Mouse (Mus musculus) gastrocnemius, adult 18-20 months (tissue): ENCODE measurements around the gene N4bp2l1. TPM values are rescaled to one million over a fixed set of nuclear protein-coding genes. Genes with fewer than 3 reads are reported as not detected.
A peak's percentile ranks its signal among the peaks of the same experiment; 100 is the strongest.

Experiments used
- DNase-seq: peaks from one replicate; pipeline ENCODE4 v3.0.0; 2021; ENCODE audit warnings: low spot score
- total RNA-seq, 2 experiments: library from RNA; stranded (reverse); gene quantifications; 2 replicates each; pipeline ENCODE4 v1.2.3; 2021

N4bp2l1 gene
- total RNA-seq, 2 experiments from 2014 or later, result 2.5 to 3.3 TPM

- DNase-seq, result no peak
Measured at GRCm38 (mm10) chr5:150566971-150567370, 30.0 kb downstream of the N4bp2l1 start.

- DNase-seq, result no peak
Measured at GRCm38 (mm10) chr5:150566226-150566625, 30.8 kb downstream of the N4bp2l1 start.

GRCm38 (mm10) chr5:150564426-150564825 lies 32.6 kb downstream of the N4bp2l1 start:
- no peak for DNase-seq

DNA sequence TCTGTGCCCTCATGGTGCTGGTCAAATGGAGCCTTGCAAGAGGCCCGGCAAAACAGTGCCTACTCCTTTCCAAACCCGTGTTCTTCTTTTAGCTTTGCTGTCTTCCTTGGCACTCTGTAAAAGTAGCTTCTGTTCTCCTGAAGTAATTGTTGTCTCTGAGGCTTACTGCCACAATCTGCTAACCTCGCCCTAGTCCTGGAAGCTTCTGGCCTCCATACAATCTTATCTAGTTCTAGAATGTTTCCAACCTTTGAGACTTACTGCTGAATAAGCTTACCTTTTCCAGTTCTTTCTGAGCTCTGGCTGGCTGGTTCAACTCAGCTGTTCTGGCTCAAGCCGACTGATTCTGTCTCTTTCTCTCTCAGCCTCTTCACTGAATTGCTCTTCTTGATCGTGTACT lies 35.2 kb downstream of the N4bp2l1 start:
- no peak for DNase-seq

- no peak for DNase-seq
Measured at GRCm38 (mm10) chr5:150561376-150561775, 35.6 kb downstream of the N4bp2l1 start.

GRCm38 (mm10) chr5:150560851-150561250 lies 36.1 kb downstream of the N4bp2l1 start:
- DNase-seq, result no peak

GRCm38 (mm10) chr5:150559519-150560103 lies 37.4 kb downstream of the N4bp2l1 start:
- DNase-seq, result no peak

GRCm38 (mm10) chr5:150551637-150552036 lies 45.4 kb downstream of the N4bp2l1 start:
- no peak for DNase-seq

- DNase-seq, result no peak
Measured at GRCm38 (mm10) chr5:150543184-150543583, 53.8 kb downstream of the N4bp2l1 start.

DNA sequence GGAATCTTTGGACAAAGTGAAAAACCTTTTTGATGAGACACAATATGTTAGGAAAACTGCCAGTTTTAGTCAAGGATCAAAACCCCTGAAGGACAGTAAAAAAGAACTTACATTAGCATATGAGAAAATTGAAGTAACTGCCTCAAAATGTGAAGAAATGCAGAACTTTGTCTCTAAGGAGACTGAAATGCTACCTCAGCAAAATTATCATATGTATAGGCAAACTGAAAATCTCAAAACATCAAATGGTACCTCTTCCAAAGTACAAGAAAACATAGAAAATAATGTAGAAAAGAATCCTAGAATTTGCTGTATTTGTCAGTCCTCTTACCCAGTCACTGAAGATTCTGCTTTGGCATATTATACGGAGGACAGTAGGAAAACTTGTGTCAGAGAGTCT lies 55.7 kb downstream of the N4bp2l1 start:
- DNase-seq, result no peak

DNA sequence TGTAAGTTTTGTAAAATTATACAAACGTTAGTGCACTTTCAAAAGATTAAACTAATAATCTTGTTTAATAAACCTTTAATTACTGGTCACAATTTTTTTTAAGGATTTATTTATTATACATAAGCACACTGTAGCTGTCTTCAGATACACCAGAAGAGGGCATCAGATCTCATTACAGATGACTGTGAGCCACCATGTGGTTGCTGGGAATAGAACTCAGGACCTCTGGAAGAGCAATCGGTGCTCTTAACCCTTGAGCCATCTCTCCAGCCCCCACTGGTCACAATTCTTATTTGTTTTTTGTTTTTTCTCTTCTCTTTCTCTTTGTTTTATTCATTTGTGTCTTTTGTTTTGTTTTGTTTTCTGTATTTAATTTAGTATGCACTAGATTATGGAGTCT lies 71.7 kb downstream of the N4bp2l1 start:
- DNase-seq, result no peak

DNA sequence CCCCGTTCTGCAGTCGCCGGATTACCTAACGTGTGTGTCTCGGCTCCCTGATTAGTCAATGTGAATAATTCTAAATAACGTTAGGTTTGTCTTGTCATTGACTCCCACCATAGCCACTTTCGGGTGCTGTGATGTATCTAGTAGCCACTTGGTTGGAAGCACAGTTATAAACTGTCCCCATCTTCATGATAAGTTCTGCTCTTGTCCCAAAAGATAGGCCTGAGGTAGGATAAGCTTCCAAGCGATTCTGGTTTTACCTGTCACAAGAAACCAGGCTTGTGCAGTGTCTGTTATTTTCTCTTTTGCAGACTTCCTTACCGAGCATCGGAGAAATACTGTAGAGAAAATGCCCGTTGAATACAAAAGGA lies 74.1 kb downstream of the N4bp2l1 start:
- no peak for DNase-seq

DNA sequence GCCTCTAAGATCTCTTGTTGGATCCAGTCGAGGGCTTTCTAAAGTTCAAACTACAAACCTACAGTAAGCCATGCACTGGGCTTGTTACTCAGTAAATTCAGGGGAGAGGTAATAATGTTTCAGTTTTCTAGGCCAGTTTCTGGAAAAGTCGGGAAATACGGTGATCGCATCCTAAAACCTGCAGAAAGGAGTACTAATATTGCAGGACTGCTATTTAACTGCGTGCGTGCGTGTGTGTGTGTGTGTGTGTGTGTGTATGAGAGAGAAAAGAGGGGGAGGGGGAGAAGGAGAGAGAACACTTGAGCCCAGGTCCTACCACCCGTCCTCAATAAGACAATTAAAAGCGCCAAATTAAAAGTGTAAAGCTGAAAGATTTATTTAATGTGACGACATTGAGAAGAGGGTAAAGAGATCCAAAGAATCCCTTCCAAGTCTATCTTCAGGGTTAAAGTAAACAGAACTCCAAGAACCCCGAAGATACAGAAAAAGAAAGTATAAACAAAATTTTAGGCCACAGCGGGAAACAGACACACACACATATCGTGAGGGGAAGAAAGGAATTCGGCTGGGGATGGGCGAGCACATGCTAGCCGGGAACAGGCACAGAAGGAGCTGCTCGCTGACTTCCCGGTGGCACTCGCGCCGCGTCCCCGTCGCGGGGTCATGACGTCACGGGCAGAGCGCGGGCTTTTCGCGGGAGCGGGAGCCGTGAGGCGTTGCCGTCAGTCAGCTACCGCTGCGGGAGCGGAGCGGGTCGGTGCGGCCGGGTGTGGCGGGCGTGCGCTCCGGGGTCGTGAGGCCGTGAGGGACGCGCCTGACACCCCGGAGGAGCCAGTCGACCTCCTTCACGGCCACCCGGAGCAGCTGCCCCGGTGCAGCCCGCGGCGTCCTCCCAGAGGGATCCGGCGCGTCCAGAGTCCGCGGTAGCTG lies 74.8 kb downstream of the N4bp2l1 start, which contains the start of gene Brca2:
Gene Brca2 (plus strand): TSS at position 694 of the 930 bp plus-strand sequence.
- DNase-seq, result peak; percentile 85

Other genes starting within 250 kb of the N4bp2l1 start
- gene Zar1l, start 79.0 kb downstream of the N4bp2l1 start, total RNA-seq, result not detected
- gene Brca2, start 74.6 kb downstream of the N4bp2l1 start, total RNA-seq, result 1 to 10 TPM; 1.1 to 1.4 TPM
- 10 to 100 TPM; 24.1 to 34.5 TPM for gene N4bp2l2, start 69.0 kb upstream of the N4bp2l1 start, total RNA-seq
- gene Pds5b, start 76.6 kb upstream of the N4bp2l1 start, total RNA-seq, result 10 to 100 TPM; 21.2 to 22.2 TPM